Mouse (Mus musculus) embryo, embryonic 10.5 days (tissue): Measurements from ENCODE around the gene Gm8206.
"Not testable (repeated sequence)": the region's sequence is repeated elsewhere in the genome, so short reads cannot be mapped to it uniquely, and the experiment has no call there.

Experiments
- DNase-seq: peaks from one replicate; pipeline ENCODE4 v3.0.0-alpha.2; 2015; ENCODE audit warnings: low spot score

Gene Gm8206

GRCm38 (mm10) chr14:6093842-6094241 is at the start of gene Gm8206:
Gene Gm8206, minus strand, starts transcription at chr14:6093942.
- not testable (repeated sequence) for DNase-seq

- DNase-seq, result not testable (repeated sequence)
These were observed 32.0 kb upstream of the Gm8206 start, which contains the start of gene Gm3476 for GRCm38 (mm10) chr14:6125707-6126106. Gene Gm3476, minus strand, starts transcription at chr14:6125807.

- DNase-seq, result peak; percentile 76
These were observed 14.7 kb upstream of the Gm8206 start, which contains the start of gene Gm3468 for GRCm38 (mm10) chr14:6108272-6108925. Gene Gm3468, minus strand, starts transcription at chr14:6108665.

- peak; percentile 5 for DNase-seq
These were observed 13.8 kb upstream of the Gm8206 start for GRCm38 (mm10) chr14:6107500-6107899.

GRCm38 (mm10) chr14:6058167-6058566 is 35.6 kb downstream of the Gm8206 start, which contains the start of gene Gm6337:
Gene Gm6337, minus strand, starts transcription at chr14:6058267.
- not testable (repeated sequence) for DNase-seq

- DNase-seq, result not testable (repeated sequence)
These were observed 106.6 kb downstream of the Gm8206 start for GRCm38 (mm10) chr14:5987136-5987535.

GRCm38 (mm10) chr14:5979037-5979436 is 114.7 kb downstream of the Gm8206 start, which contains the start of gene Gm3453:
Gene Gm3453, minus strand, starts transcription at chr14:5979137.
- DNase-seq, result not testable (repeated sequence)
